ENCODE assay signal across 14 mouse cellular contexts in genomic region chr2:146125129-146125528, GRCm38 (mm10).
"Had no signal": no experiment of that assay in that cellular context is flagged by ENCODE, and none has a peak within 500 bp of the region (broad histone marks: within the 10 kb centered on the region; RNA-seq: fewer than 3 reads in every experiment).

No protein-coding gene starts in this region.

- ATAC-seq: midbrain, embryonic 13.5 days; midbrain, embryonic 15.5 days had no signal

- DNase-seq: lung, adult 18-20 months; lung, embryonic 14.5 days; lung, postnatal 10 days; lung, postnatal 4 days; retina, postnatal 1 day; right cerebral cortex, adult 18-20 months; right cerebral cortex, postnatal 25 days; right cerebral cortex, postnatal 4 days; spleen, adult 18-20 months; thymus, adult 18-20 months; thymus, postnatal 14 days; thymus, postnatal 36 days had no signal
